Mouse (Mus musculus): ENCODE results near the gene Inca1.
A peak's percentile ranks its signal among the peaks of the same experiment; 100 is the strongest.

Gene Inca1

GRCm38 (mm10) chr11:70699722-70700556, at the start of gene Inca1, which contains the start of gene Kif1c:
Gene Inca1 (minus strand): TSS chr11:70700155.
Gene Kif1c (plus strand): TSS chr11:70700548.
- peak; percentile 96 to 97 for DNase-seq

- no peak for DNase-seq
Measured at GRCm38 (mm10) chr11:70747876-70748545, 48.1 kb upstream of the Inca1 start.

GRCm38 (mm10) chr11:70745636-70746035, 45.7 kb upstream of the Inca1 start:
- DNase-seq = no peak

GRCm38 (mm10) chr11:70742581-70743459, 42.9 kb upstream of the Inca1 start:
- no peak for DNase-seq

GRCm38 (mm10) chr11:70742117-70742516, 42.2 kb upstream of the Inca1 start:
- DNase-seq = no peak

- DNase-seq = no peak
Measured at GRCm38 (mm10) chr11:70741603-70742002, 41.6 kb upstream of the Inca1 start.

GRCm38 (mm10) chr11:70737749-70738148, 37.8 kb upstream of the Inca1 start:
- DNase-seq = no peak

GRCm38 (mm10) chr11:70733256-70733655, 33.3 kb upstream of the Inca1 start:
- DNase-seq = no peak

GRCm38 (mm10) chr11:70731178-70731577, 31.2 kb upstream of the Inca1 start:
- no peak for DNase-seq

- no peak for DNase-seq
Measured at GRCm38 (mm10) chr11:70730427-70731038, 30.6 kb upstream of the Inca1 start.

- no peak for DNase-seq
Measured at GRCm38 (mm10) chr11:70727385-70727784, 27.4 kb upstream of the Inca1 start.

- no peak for DNase-seq
Measured at GRCm38 (mm10) chr11:70726585-70726984, 26.6 kb upstream of the Inca1 start.

GRCm38 (mm10) chr11:70724706-70725105, 24.8 kb upstream of the Inca1 start:
- DNase-seq = no peak

- DNase-seq = no peak
Measured at GRCm38 (mm10) chr11:70721072-70721471, 21.1 kb upstream of the Inca1 start.

GRCm38 (mm10) chr11:70720567-70720966, 20.6 kb upstream of the Inca1 start:
- DNase-seq = peak in 1 of 2 experiments; percentile 32

GRCm38 (mm10) chr11:70718481-70718880, 18.5 kb upstream of the Inca1 start:
- DNase-seq = no peak

- DNase-seq = no peak
Measured at GRCm38 (mm10) chr11:70715832-70716231, 15.9 kb upstream of the Inca1 start.

- DNase-seq = no peak
Measured at GRCm38 (mm10) chr11:70713222-70713621, 13.3 kb upstream of the Inca1 start.

GRCm38 (mm10) chr11:70711026-70711425, 11.1 kb upstream of the Inca1 start:
- no peak for DNase-seq

- DNase-seq = no peak
Measured at GRCm38 (mm10) chr11:70706127-70706526, 6.2 kb upstream of the Inca1 start.

- peak; percentile 43 to 71 for DNase-seq
Measured at GRCm38 (mm10) chr11:70702781-70703180, 2.8 kb upstream of the Inca1 start.

GRCm38 (mm10) chr11:70701984-70702733, 2.2 kb upstream of the Inca1 start:
- DNase-seq = no peak
